Mouse (Mus musculus) myocyte (in vitro differentiated cells): Measurements from ENCODE around the gene Prelid1. TPM values are rescaled to one million over a fixed set of nuclear protein-coding genes. Genes with fewer than 3 reads are reported as not detected.

Source experiments
- H3K27me3 ChIP-seq: one replicate; pipeline ENCODE4 v1.6.1; 2011; ENCODE audit not compliant: control insufficient read depth, insufficient read depth, insufficient read length
- H3K36me3 ChIP-seq: one replicate; pipeline ENCODE4 v1.6.1; 2011; ENCODE audit not compliant: control insufficient read depth, insufficient read depth
- H3K4me2 ChIP-seq: one replicate; pipeline ENCODE4 v1.6.1; 2011; ENCODE audit warnings: low read depth, control low read depth
- H3K4me3 ChIP-seq: one replicate; pipeline ENCODE4 v1.5.1; 2011; ENCODE audit warnings: mild to moderate bottlenecking, control low read depth, moderate library complexity
- H3K79me2 ChIP-seq: one replicate; pipeline ENCODE4 v1.6.1; 2011; ENCODE audit not compliant: control insufficient read depth, insufficient read depth
- H3ac ChIP-seq: one replicate; pipeline ENCODE4 v1.6.1; 2011; ENCODE audit not compliant: control insufficient read depth, insufficient read length
- CEBPB ChIP-seq: IDR thresholded peaks from 2 replicates; pipeline ENCODE4 v1.6.1; 2011; ENCODE audit warnings: mild to moderate bottlenecking, moderate library complexity; ENCODE audit not compliant: poor library complexity, insufficient read depth, severe bottlenecking
- E2F4 ChIP-seq: IDR thresholded peaks from one replicate; pipeline ENCODE4 v1.6.1; 2011; ENCODE audit warnings: mild to moderate bottlenecking, control low read depth, moderate library complexity; ENCODE audit not compliant: insufficient read depth
- MAX ChIP-seq: IDR thresholded peaks from one replicate; pipeline ENCODE4 v1.6.1; 2011; ENCODE audit warnings: low read depth, mild to moderate bottlenecking, control low read depth
- MYOD1 ChIP-seq, 3 experiments: IDR thresholded peaks; one replicate each; pipeline ENCODE4 v1.6.1; 2011; ENCODE audit warnings: control low read depth in 2 of 3, low read depth in 2 of 3, mild to moderate bottlenecking in 2 of 3, moderate library complexity in 1 of 3; ENCODE audit not compliant: insufficient read length in 2 of 3, control insufficient read depth in 1 of 3
- MYOG ChIP-seq, 3 experiments: IDR thresholded peaks; one replicate each; pipeline ENCODE4 v1.6.1; 2011; ENCODE audit warnings: control low read depth in 2 of 3, low read depth in 2 of 3, mild to moderate bottlenecking in 2 of 3; ENCODE audit not compliant: insufficient read length in 2 of 3, control insufficient read depth in 1 of 3, insufficient read depth in 1 of 3
- POLR2A ChIP-seq: IDR thresholded peaks from one replicate; pipeline ENCODE4 v1.6.1; 2011; ENCODE audit warnings: low read depth, mild to moderate bottlenecking, control low read depth, moderate library complexity; ENCODE audit not compliant: insufficient read length
- POLR2AphosphoS2 ChIP-seq: IDR thresholded peaks from one replicate; pipeline ENCODE4 v1.6.1; 2011; ENCODE audit warnings: low read depth, control low read depth; ENCODE audit not compliant: insufficient read length
- REST ChIP-seq: IDR thresholded peaks from one replicate; pipeline ENCODE4 v1.6.1; 2011; ENCODE audit warnings: mild to moderate bottlenecking, control low read depth, moderate library complexity; ENCODE audit not compliant: insufficient read depth, insufficient read length
- SRF ChIP-seq: IDR thresholded peaks from one replicate; pipeline ENCODE4 v1.6.1; 2011; ENCODE audit warnings: low read depth; ENCODE audit not compliant: control insufficient read depth, insufficient read length
- TCF12 ChIP-seq: IDR thresholded peaks from one replicate; pipeline ENCODE4 v1.6.1; 2011; ENCODE audit warnings: mild to moderate bottlenecking, control low read depth; ENCODE audit not compliant: poor library complexity, insufficient read depth, severe bottlenecking
- TCF3 ChIP-seq: IDR thresholded peaks from one replicate; pipeline ENCODE4 v1.6.1; 2011; ENCODE audit warnings: low read depth, control low read depth; ENCODE audit not compliant: insufficient read length
- USF1 ChIP-seq: IDR thresholded peaks from one replicate; pipeline ENCODE4 v1.6.1; 2011; ENCODE audit warnings: low read depth, mild to moderate bottlenecking, control low read depth, moderate library complexity
- polyA plus RNA-seq: library from polyadenylated mRNA; unstranded; fragments of >200 nt; fragmentation: generic; extraction: Trizol; gene quantifications from one replicate; pipeline ENCODE4 v1.2.1, GENCODE M21; 2012; ENCODE audit warnings: missing spikeins

The Prelid1 gene
- polyA plus RNA-seq, 1 experiment = 365 TPM

- Histone ChIP-seq H3K4me3 (peak within 1 kb of the TSS; percentile 36), H3K79me2 (peaks cover 11% of the 10 kb centered on the region), H3ac (peak within 1 kb of the TSS; percentile 50), H3K27me3 (no peaks in the 10 kb centered on the region), H3K36me3 (no peaks in the 10 kb centered on the region), H3K4me2 (peak within 1 kb of the TSS; percentile 96)
- TF ChIP-seq TCF3 = no peak
- TF ChIP-seq REST = no peak
- TF ChIP-seq POLR2AphosphoS2 = peak; percentile 58
- TF ChIP-seq MYOD1 (IDR thresholded peaks at IDR 0.05; ENCODE audit: control insufficient read depth in 1 of 3, insufficient read length in 2 of 3, low read depth in 2 of 3) = peak in 1 of 3 experiments; percentile 24
- TF ChIP-seq E2F4 = peak; percentile 88
- TF ChIP-seq POLR2A = peak; percentile 72
Measured at GRCm38 (mm10) chr13:55329683-55330566, 9.6 kb downstream of the Prelid1 start, which contains the start of gene Mxd3. Gene Mxd3 (minus strand): TSS chr13:55329823.

GRCm38 (mm10) chr13:55330567-55331400 is 10.5 kb downstream of the Prelid1 start:
- no peaks in the 10 kb centered on the region for H3K36me3 ChIP-seq
- no peaks in the 10 kb centered on the region for H3K27me3 ChIP-seq
- H3K4me3 ChIP-seq = peak overlapping the region; percentile 36
- TF ChIP-seq MYOD1 (IDR thresholded peaks at IDR 0.05; ENCODE audit: control insufficient read depth in 1 of 3, insufficient read length in 2 of 3, low read depth in 2 of 3) (no peak), POLR2A (no peak), USF1 (peak; percentile 50), TCF3 (no peak), MYOG (IDR thresholded peaks at IDR 0.05; ENCODE audit: control insufficient read depth in 1 of 3, insufficient read depth in 1 of 3, insufficient read length in 2 of 3, low read depth in 2 of 3) (no peak), REST (no peak), CEBPB (no peak), SRF (no peak), TCF12 (no peak)
- H3ac ChIP-seq = peak overlapping the region; percentile 50
- peaks cover 11% of the 10 kb centered on the region for H3K79me2 ChIP-seq
- H3K4me2 ChIP-seq = peak overlapping the region; percentile 96

GRCm38 (mm10) chr13:55332331-55332730 is 12.0 kb downstream of the Prelid1 start:
- Histone ChIP-seq H3K4me2 (no peak overlapping the region), H3ac (no peak overlapping the region), H3K4me3 (no peak overlapping the region), H3K36me3 (no peaks in the 10 kb centered on the region), H3K27me3 (no peaks in the 10 kb centered on the region), H3K79me2 (peaks cover 11% of the 10 kb centered on the region)
- TF ChIP-seq REST (no peak), E2F4 (no peak), TCF12 (no peak), POLR2A (no peak), USF1 (no peak), MYOG (IDR thresholded peaks at IDR 0.05; ENCODE audit: control insufficient read depth in 1 of 3, insufficient read depth in 1 of 3, insufficient read length in 2 of 3, low read depth in 2 of 3) (no peak), CEBPB (no peak), POLR2AphosphoS2 (no peak), MYOD1 (IDR thresholded peaks at IDR 0.05; ENCODE audit: control insufficient read depth in 1 of 3, insufficient read length in 2 of 3, low read depth in 2 of 3) (no peak), SRF (no peak), MAX (no peak)

GRCm38 (mm10) chr13:55335701-55336100 is 15.4 kb downstream of the Prelid1 start:
- Histone ChIP-seq H3K79me2 (no peaks in the 10 kb centered on the region), H3K36me3 (no peaks in the 10 kb centered on the region), H3ac (no peak overlapping the region), H3K4me2 (no peak overlapping the region), H3K27me3 (no peaks in the 10 kb centered on the region), H3K4me3 (no peak overlapping the region)
- TF ChIP-seq MYOG (IDR thresholded peaks at IDR 0.05; ENCODE audit: control insufficient read depth in 1 of 3, insufficient read depth in 1 of 3, insufficient read length in 2 of 3, low read depth in 2 of 3) (no peak), USF1 (no peak), E2F4 (no peak), MAX (no peak), TCF3 (no peak), REST (no peak), MYOD1 (IDR thresholded peaks at IDR 0.05; ENCODE audit: control insufficient read depth in 1 of 3, insufficient read length in 2 of 3, low read depth in 2 of 3) (no peak), POLR2A (no peak)
